Mouse (Mus musculus): ENCODE measurements around the gene Ssbp4.

- TF ChIP-seq TAL1 (IDR thresholded peaks at IDR 0.05; ENCODE audit: low read length) (no peak), GATA1 (IDR thresholded peaks at IDR 0.05; ENCODE audit: low read length) (no peak)
These were observed 34.4 kb downstream of the Ssbp4 start for GRCm38 (mm10) chr8:70574302-70574701.
